Mouse (Mus musculus) R1 (cell line): Measurements from ENCODE around the gene Cubn.

Source experiments
- DNase-seq: peaks from one replicate; pipeline ENCODE4 v3.0.0-alpha.2; 2018; ENCODE audit warnings: low read depth, low spot score

The Cubn gene

GRCm38 (mm10) chr2:13357885-13358552 is 133.6 kb downstream of the Cubn start:
- no peak for DNase-seq

- DNase-seq = no peak
These were observed 138.8 kb downstream of the Cubn start for GRCm38 (mm10) chr2:13352775-13353174.

GRCm38 (mm10) chr2:13352112-13352728 is 139.4 kb downstream of the Cubn start:
- no peak for DNase-seq

- DNase-seq = no peak
These were observed 149.2 kb downstream of the Cubn start for GRCm38 (mm10) chr2:13342325-13342926.

GRCm38 (mm10) chr2:13335446-13335845 is 156.2 kb downstream of the Cubn start:
- DNase-seq = no peak

GRCm38 (mm10) chr2:13329754-13330417 is 161.7 kb downstream of the Cubn start:
- no peak for DNase-seq

GRCm38 (mm10) chr2:13303376-13303775 is 188.2 kb downstream of the Cubn start:
- peak; percentile 34 for DNase-seq

- DNase-seq = peak; percentile 34
These were observed 192.6 kb downstream of the Cubn start for GRCm38 (mm10) chr2:13299031-13299430.

- no peak for DNase-seq
These were observed 193.9 kb downstream of the Cubn start for GRCm38 (mm10) chr2:13297733-13298132.

- peak; percentile 34 for DNase-seq
These were observed 201.0 kb downstream of the Cubn start for GRCm38 (mm10) chr2:13290661-13291060.

GRCm38 (mm10) chr2:13290070-13290469 is 201.5 kb downstream of the Cubn start:
- no peak for DNase-seq

GRCm38 (mm10) chr2:13278114-13278862 is 213.3 kb downstream of the Cubn start:
- DNase-seq = peak; percentile 40

GRCm38 (mm10) chr2:13275874-13276273 is 215.7 kb downstream of the Cubn start:
- peak; percentile 88 for DNase-seq

GRCm38 (mm10) chr2:13271165-13271957 is 220.3 kb downstream of the Cubn start, which contains the start of gene Rsu1:
Gene Rsu1 (minus strand): TSS chr2:13271415.
- peak; percentile 100 for DNase-seq

- DNase-seq = no peak
These were observed 220.9 kb downstream of the Cubn start for GRCm38 (mm10) chr2:13270736-13271135.

- no peak for DNase-seq
These were observed 222.8 kb downstream of the Cubn start for GRCm38 (mm10) chr2:13268681-13269293.

- peak; percentile 68 for DNase-seq
These were observed 226.7 kb downstream of the Cubn start for GRCm38 (mm10) chr2:13264875-13265274.

- DNase-seq = no peak
These were observed 228.5 kb downstream of the Cubn start for GRCm38 (mm10) chr2:13263150-13263549.

GRCm38 (mm10) chr2:13258606-13259005 is 233.0 kb downstream of the Cubn start:
- DNase-seq = peak; percentile 77

- no peak for DNase-seq
These were observed 250.9 kb downstream of the Cubn start for GRCm38 (mm10) chr2:13240711-13241110.
